Mouse (Mus musculus): ENCODE results near the gene Gtf2f2.
"Not testable (repeated sequence)": the region's sequence is repeated elsewhere in the genome, so short reads cannot be mapped to it uniquely, and the experiment has no call there.

Gtf2f2 gene

GRCm38 (mm10) chr14:75998082-75998481 lies 12.6 kb downstream of the Gtf2f2 start:
- no peak for DNase-seq (ENCODE audit: low read depth, low spot score)

GRCm38 (mm10) chr14:75992371-75992770 lies 18.3 kb downstream of the Gtf2f2 start:
- peak; percentile 36 for DNase-seq (ENCODE audit: low read depth, low spot score)

- DNase-seq (ENCODE audit: low read depth, low spot score) = no peak
Measured at GRCm38 (mm10) chr14:75990936-75991335, 19.7 kb downstream of the Gtf2f2 start.

DNA sequence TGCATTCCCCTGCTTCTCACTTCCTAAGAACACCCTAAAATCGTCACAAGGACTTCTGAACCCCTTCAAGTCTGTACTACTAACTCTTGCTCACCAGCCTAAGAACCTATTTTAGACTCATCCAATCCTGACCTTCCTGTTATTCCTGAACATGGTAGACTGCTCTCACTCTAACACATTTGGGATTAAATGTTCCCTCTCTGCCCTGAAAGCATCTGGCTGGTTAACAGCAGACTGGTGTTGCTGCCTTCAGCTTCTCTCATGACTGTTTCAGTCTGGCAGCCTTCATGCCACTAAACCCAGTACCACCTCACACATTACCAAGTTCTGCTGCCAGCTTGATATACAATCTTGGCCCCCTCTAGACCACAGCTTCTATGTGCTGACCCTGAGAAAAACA lies 21.5 kb downstream of the Gtf2f2 start:
- DNase-seq (ENCODE audit: low read depth, low spot score) = no peak

DNA sequence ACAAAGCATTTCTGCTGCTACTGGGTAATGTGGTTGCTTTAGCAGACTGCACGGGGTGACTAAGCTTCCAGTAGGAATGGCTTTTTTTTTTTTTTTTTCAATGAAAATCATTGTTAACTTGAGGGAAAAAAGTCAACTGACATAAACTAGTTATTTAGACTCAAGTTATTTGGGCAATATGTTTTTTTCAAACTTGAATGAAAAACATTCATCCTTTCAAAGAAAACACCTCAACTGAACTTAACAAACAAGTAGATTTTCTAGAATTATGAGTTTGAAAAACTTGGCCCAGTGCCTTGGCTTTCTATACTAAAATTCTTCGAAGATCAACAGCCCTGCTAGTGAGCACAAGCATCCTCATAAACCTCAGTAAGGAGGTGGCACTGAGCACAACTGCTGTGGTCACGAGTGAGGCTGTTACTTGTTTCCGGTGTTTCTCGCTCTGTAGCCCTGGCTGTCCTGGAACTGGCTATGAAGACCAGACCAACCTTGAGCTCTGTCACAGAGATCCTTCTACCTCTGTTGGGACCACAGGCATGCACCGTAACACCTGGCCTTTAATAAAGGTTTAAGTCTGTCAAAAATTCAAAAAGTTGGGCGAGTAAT lies 23.7 kb downstream of the Gtf2f2 start:
- DNase-seq (ENCODE audit: low read depth, low spot score) = peak; percentile 31

GRCm38 (mm10) chr14:75985112-75985511 lies 25.6 kb downstream of the Gtf2f2 start:
- DNase-seq (ENCODE audit: low read depth, low spot score) = peak; percentile 76

GRCm38 (mm10) chr14:75983891-75984290 lies 26.8 kb downstream of the Gtf2f2 start:
- no peak for DNase-seq (ENCODE audit: low read depth, low spot score)

GRCm38 (mm10) chr14:75981231-75981630 lies 29.4 kb downstream of the Gtf2f2 start:
- DNase-seq (ENCODE audit: low read depth, low spot score) = no peak

DNA sequence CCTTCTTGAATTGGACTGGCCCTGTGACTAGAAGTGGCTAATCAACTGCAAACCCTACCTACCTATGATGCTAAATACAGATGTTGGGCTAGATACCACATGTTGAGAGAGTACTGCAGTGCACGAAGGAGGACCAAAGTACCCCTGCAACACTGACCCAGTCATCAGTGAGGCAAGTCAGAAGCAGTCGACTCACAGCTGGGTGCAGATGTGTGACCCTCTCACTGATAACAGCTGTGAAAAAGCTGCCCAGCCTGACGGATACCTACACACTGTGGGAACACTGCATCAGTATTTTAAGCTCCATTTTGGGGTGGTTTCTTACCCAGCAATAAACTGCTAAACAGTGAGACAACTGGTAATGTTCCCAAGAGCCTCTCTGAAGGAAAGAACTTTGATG lies 34.6 kb downstream of the Gtf2f2 start:
- no peak for DNase-seq (ENCODE audit: low read depth, low spot score)

DNA sequence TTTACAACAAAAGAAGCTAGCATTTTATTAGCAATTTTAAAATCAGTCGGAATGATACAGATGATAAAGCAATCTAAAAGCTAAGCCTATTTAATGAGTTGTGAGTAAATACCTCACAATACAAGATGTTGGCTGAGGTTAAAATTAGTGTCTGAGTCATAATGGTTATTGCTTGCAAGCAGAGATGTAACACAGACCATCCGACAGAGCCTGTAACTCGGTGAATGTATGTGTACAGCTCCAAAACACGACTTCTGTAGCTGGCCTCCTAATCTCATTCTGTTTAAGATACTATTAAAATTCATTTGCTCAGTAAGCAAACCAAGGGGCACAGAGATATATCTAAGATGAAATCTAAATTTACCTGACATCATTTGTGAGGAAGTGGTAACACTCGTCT lies 43.4 kb downstream of the Gtf2f2 start:
- no peak for DNase-seq (ENCODE audit: low read depth, low spot score)

DNA sequence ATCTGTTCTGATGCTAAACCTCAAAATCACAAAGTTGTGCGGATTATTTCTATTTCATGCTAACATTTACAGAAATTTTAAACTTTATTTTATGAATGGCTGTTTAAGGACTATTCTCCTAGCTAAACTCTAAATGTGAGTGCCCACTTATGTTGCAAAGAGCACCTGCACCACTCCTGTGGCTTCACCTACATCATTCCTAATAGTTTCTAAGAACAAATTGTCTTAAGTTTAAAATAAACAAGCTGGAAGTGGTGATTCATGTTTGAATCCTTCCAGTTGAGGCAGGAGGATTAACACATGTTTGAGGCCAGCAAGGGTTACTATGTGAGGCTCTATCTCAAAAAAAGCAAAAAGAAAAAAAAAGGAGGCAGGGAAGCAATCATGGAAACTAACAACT lies 46.2 kb downstream of the Gtf2f2 start:
- no peak for DNase-seq (ENCODE audit: low read depth, low spot score)

DNA sequence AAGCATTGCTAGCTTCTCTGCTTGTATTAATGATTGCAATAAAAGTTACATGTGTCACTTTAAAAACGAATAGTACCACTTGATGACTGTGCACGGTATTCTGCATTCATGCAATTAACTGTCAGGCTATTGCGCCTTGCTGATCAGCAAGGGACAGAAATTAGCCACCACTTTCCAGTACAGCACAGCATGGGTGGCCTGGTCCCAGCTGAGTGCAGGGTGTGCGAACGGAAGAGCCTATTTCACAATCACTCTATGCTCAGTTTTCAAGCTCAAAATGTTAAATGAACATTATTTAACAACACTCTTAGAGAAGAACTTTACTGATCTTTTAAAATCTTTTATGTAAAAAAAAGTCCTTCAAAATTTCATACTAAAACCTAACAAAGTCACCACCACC lies 46.7 kb downstream of the Gtf2f2 start:
- no peak for DNase-seq (ENCODE audit: low read depth, low spot score)

DNA sequence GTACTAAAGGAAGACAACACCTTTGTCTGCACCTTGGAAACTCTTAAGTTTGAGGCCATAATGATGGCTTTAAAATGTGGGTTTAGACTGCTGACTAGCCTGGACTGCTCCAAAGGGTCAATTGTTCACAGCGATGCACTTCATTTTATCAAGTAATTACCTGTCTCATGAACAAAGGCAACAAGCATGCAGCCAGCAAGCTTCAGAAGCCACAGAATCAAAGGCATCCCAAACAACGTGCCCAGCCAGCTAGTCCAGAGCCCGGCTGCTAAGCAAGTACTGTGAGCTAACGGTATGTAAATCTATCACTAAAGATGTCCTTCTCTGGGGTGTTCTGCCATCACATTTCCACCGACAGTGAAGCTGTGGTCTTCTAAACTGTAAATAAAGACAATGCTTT lies 47.5 kb downstream of the Gtf2f2 start:
- DNase-seq (ENCODE audit: low read depth, low spot score) = no peak

GRCm38 (mm10) chr14:75962250-75962649 lies 48.4 kb downstream of the Gtf2f2 start:
- DNase-seq (ENCODE audit: low read depth, low spot score) = no peak

DNA sequence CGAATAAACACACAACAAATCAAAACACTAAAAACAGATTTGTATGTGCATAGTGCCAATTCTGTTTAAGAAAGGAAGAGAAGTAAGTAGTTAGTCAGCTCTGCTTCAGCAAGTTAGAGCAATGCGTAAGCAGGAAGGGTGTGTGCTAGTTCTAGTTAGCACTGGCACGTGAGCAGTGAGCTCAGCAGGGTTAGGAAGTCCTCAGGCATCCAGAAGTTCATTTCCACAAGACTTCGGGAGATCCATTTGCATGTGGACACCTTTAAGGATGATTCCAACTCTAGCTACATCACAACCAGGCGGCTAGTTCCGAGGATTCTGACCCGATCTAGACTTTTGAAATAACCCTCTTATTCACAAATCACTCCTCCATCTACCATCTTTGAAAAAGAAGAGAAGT lies 55.9 kb downstream of the Gtf2f2 start, which contains the start of gene Kctd4:
Gene Kctd4 (plus strand): TSS at position 244 of the 400 bp plus-strand sequence.
- no peak for DNase-seq (ENCODE audit: low read depth, low spot score)

- DNase-seq (ENCODE audit: low read depth, low spot score) = no peak
Measured at GRCm38 (mm10) chr14:75953011-75953410, 57.7 kb downstream of the Gtf2f2 start.

DNA sequence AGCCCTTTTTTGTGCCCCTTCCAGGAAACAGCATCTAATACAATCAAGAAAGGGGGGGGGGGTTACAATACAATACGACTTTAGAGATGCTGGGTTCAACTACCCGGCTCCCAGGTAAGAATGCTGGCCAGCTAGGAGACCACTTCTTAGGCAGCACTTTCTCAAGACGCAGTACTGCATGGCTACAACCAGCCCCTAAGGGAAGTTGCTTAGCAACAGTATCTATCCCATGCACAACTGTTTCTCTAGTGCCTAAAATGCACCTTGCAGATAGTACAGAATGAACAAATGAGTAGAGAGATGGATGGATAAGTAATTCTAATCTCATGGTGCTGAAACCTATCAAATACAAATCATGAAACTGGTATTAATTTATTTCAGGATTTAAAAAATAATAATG lies 63.0 kb downstream of the Gtf2f2 start:
- no peak for DNase-seq (ENCODE audit: low read depth, low spot score)

DNA sequence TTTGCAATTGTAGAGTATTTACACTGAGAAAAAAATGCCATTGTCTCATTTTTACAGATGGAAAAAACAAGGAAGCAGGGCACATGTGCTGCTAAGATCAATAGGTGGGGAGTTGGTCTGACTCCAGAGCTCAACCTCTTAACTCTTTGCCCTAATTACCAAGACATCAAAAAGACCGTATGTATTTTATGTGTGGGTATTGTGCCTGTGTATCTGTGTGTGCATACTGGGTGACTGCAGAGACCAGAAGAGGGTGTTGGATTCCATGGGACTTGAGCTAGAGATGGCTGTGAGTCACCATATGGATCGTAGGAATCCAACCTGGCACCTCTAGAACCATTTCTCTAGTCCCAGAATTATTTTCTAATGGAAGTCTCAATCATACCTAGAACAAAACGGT lies 68.3 kb downstream of the Gtf2f2 start:
- DNase-seq (ENCODE audit: low read depth, low spot score) = no peak

- no peak for DNase-seq (ENCODE audit: low read depth, low spot score)
Measured at GRCm38 (mm10) chr14:75941500-75941899, 69.2 kb downstream of the Gtf2f2 start.

DNA sequence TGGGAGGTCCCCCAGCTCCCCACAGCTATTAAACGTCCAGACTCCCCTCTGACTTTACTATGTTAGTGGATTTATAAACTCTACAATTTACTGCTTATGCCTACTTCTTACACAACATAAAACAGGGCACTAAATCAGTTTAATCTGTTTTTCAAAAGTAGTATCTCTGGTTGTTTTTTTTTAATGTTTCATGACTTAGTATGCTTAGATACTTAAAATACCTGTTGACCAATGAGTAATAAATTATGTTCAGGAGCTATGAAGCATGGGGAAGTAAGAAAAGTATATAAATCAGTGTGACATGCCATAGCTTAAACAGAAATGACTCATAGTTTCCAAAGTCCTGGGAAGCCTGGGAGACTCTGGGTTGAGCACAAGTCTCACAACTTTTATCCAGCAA lies 73.0 kb downstream of the Gtf2f2 start:
- DNase-seq (ENCODE audit: low read depth, low spot score) = peak; percentile 89

DNA sequence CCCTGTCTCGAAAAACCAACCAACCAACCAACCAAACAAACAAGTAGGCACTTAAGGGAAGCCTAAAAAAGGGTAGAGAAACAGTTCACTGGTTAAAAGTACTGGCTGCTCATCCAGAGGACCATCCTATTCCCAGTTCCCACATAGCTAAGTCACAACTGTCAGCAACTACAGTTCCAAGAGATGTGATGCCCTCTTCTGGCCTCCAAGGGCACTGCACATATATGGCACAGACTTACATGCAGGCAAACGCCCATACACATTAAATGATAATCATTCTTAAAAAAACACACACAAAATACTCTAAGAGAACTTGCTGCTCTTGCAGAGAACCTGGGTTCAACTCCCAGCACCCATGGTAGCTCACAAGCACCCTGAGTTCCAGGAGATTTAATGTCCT lies 76.3 kb downstream of the Gtf2f2 start:
- no peak for DNase-seq (ENCODE audit: low read depth, low spot score)

DNA sequence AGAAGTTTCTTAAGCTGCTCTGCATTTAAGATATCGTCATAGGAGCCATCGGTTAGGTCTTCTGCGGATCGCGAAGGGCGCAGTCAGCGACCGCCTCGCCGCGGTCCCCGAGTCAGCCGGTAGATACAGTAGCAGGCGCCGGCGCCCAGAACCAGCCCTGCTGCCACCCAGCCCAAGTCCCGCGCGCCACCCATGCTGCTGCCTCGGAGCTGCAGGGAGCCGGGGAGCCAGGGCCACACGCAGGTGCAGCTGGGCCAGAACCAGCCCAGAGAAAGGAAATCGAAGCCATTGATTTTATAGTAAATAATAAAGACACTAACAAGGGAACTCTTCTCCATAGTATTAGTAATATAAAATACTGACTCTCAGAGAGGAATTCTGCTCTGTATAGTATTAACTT lies 79.4 kb downstream of the Gtf2f2 start:
- DNase-seq (ENCODE audit: low read depth, low spot score) = no peak

DNA sequence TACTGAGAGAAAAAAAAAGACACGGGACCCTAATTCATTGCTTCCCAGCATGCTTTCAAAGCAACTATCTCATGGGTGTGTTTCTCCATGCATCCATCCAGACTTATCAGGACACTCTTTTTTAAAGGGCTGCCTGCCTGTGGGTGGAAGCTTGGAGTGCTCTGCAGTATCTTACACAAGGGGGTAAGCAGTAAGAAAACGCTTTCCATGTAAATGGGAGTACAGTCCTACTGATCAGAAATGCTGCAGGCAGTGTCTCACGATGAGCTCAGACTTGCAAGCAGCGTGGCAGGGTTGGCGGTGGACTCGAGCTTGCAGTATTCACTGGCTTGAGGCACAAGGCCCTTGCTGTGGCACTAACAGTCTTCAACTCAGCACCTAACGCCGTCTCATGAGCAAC lies 81.0 kb downstream of the Gtf2f2 start:
- not testable (repeated sequence) for DNase-seq (ENCODE audit: low read depth, low spot score)
